Mouse (Mus musculus): ENCODE measurements around the gene Nxf3.
"Not testable (repeated sequence)": the region's sequence is repeated elsewhere in the genome, so short reads cannot be mapped to it uniquely, and the experiment has no call there.

Nxf3 gene

GRCm38 (mm10) chrX:136085155-136085554 lies at the start of gene Nxf3:
TSS of gene Nxf3 (minus strand) at chrX:136085255.
- no peak for DNase-seq (ENCODE audit: low spot score)

DNA sequence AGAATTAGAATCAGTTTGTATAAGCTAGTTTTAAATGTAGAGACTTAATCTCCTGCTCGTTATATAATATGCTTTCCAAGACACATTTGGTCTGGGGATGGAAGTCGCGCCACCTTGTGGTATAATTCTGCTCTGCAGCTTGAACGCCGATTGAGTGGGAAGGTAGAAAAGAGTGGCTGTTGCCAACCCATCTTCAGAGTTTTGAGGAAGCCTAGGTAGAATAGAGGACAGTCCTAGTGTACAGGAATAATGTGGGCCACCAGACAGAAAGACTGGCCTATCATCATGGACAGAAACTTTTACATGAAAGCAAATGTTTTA lies 42.6 kb upstream of the Nxf3 start:
- DNase-seq (ENCODE audit: low spot score): peak; percentile 19

- DNase-seq (ENCODE audit: low spot score): no peak
These were observed 42.1 kb upstream of the Nxf3 start for GRCm38 (mm10) chrX:136127038-136127743.

GRCm38 (mm10) chrX:136115419-136115961 lies 30.4 kb upstream of the Nxf3 start:
- no peak for DNase-seq (ENCODE audit: low spot score)

DNA sequence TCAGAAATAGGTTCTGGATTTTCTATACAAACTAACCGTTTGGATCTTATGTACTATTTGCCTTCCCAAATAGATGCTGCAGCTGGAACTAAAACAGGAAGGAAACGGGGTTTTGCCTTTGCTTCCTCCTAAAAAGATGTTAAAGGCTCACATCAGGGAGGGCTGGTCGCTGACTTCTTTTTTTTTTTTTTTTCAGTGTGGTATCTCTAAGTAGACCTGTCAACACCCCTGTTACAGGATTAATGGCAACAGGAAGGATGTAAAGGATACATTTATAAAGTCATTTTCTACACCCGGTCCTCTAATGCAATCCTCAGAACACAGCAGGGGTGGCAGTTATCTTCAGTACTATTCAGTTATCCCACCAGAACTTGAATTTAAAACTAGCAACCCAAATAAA lies 30.0 kb upstream of the Nxf3 start:
- no peak for DNase-seq (ENCODE audit: low spot score)

- no peak for DNase-seq (ENCODE audit: low spot score)
These were observed 22.9 kb upstream of the Nxf3 start for GRCm38 (mm10) chrX:136107942-136108341.

DNA sequence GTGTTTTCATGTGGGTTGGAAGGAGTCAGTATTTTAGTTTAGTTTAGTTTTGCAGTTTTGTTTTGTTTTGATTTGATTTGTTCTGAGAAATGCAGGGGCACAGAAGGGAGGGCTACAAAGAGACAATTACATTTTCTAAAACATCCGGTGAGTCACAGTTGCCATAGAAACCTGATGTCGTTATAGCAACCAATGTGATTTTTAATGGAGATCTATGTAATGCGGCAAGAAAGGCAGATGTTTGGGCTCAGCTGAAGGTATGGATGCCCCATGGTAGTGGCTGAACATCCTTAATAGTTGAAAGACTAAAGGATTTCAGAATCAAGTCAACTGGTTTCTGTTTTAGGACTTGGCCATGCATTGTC lies 19.7 kb upstream of the Nxf3 start:
- no peak for DNase-seq (ENCODE audit: low spot score)

GRCm38 (mm10) chrX:136104046-136104723 lies 19.1 kb upstream of the Nxf3 start:
- no peak for DNase-seq (ENCODE audit: low spot score)

DNA sequence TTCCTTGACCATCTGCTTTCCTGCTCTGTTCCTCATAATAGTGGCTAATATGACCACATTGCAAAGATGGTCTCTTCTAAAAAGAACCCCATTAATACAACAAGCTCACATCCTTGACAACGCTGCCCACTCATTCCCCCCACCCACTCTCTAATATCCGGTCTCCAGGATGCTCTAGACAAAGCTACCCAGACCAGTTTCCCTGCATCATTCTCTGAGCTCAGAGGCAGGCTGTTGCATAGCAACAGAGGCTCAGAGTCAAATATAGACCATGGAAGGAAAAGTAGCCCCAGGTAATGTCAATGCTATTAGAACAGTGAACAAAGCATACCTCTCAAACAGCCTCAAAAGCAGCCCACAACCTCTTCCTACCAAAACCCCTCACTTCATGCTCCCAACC lies 9.4 kb upstream of the Nxf3 start:
- no peak for DNase-seq (ENCODE audit: low spot score)

- DNase-seq (ENCODE audit: low spot score): no peak
These were observed 7.6 kb upstream of the Nxf3 start for GRCm38 (mm10) chrX:136092497-136093279.

GRCm38 (mm10) chrX:136068020-136068419 lies 17.0 kb downstream of the Nxf3 start, which contains the start of gene Bex2:
TSS of gene Bex2 (minus strand) at chrX:136068236.
- DNase-seq (ENCODE audit: low spot score): not testable (repeated sequence)

- not testable (repeated sequence) for DNase-seq (ENCODE audit: low spot score)
These were observed 17.7 kb downstream of the Nxf3 start for GRCm38 (mm10) chrX:136067201-136067991.

DNA sequence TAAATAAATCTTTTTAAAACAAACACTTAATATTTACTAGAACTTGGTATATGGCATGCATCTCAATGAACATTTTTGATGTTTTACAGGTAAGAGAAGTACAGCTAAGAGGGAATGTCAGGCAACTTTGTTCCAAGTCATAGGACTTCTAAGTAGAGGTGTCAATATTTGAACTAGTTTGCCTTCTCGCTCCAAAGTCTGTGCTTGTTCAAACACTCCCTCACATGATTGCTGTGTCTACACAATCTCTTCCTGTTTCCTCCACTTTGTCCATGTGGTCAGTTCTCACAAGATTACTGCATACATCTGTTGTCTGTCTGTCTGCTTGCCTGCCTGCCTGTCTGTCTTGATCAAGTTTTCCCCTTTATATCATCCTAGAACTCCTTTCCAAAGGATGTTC lies 24.4 kb downstream of the Nxf3 start:
- no peak for DNase-seq (ENCODE audit: low spot score)

DNA sequence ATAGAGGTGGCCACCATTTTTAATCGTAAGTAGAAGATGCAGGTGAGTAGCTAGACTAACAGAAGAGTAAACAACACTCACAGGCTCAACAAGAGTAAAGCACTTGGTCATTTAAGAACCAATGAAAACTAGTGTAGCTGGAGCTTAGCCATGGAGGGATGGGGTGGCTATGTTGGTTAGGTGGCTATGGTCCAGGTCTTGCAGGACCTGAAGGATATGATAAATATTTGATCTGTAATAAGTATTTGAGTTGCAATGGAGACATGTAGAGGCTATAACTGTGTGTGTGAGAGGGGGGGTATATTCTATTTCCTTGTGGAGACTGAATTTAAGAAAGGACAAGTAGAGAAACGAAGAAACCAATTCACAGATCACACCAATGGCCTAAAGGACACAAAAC lies 33.8 kb downstream of the Nxf3 start:
- DNase-seq (ENCODE audit: low spot score): no peak

DNA sequence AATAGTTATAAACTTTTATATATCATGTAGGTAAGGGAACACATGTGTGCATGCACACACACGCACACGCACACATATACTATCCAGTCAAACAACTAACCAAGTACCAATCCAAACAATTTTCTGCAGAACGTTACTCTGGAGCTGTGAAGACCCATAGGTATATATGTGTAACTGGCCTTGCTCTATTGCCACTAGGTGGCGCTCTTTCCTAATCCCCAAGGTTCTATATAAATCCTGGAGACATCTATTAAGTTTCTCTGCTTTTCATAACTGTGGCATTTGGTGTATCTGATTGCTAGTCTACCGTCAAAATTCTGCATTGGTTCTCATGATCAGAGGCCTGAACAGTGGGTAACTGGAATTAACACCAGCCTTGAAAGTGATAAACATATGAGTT lies 37.5 kb downstream of the Nxf3 start:
- peak; percentile 25 for DNase-seq (ENCODE audit: low spot score)

DNA sequence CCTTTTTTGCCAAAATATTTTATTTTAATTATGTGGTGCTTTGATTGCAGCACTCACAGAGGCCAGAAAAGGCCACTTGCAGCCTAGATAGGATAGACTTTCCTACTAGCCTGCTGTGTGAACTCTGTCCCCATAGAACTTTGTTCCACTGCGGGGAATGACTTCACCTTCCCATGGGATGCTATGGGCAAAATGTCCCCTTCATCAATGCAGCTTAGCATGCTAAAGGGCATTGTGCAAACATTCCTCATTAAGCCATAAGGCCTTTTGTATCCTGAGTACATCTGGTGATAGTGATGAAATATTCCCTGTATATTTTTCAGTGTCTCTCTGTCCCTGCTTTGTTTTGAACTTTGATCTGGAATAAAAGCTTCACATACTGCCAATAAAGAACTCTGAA lies 41.3 kb downstream of the Nxf3 start:
- DNase-seq (ENCODE audit: low spot score): no peak

GRCm38 (mm10) chrX:136032799-136033763 lies 52.0 kb downstream of the Nxf3 start, which contains the start of gene Arxes1:
TSS of gene Arxes1 (plus strand) at chrX:136033367.
- DNase-seq (ENCODE audit: low spot score): peak; percentile 5

DNA sequence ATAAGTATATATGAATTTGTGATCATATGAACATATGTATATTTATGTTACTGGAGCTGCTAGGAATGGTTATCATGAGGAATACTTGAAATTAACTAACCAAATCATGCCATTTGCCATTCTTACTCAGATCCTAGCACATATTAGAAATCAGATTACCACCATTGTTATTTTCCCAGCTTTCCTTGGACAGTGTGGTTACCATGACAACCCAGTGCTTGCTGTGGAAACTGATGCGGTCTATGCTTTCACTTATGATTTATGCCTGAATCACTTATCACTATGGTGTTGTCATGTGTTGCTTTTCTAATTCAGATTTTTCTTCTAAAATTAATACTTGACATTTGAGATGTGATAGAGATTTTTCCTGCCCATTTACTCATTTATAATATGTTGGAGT lies 54.7 kb downstream of the Nxf3 start:
- DNase-seq (ENCODE audit: low spot score): no peak
